Mouse (Mus musculus): Measurements from ENCODE around the gene A930004D18Rik.
"Not testable (repeated sequence)": the region's sequence is repeated elsewhere in the genome, so short reads cannot be mapped to it uniquely, and the experiment has no call there.

GRCm38 (mm10) chr2:17978251-17978650 is 59.3 kb downstream of the A930004D18Rik start:
- not testable (repeated sequence) for TF ChIP-seq CTCF (IDR thresholded peaks at IDR 0.05; ENCODE audit: low read depth, low read length); POLR2A (IDR thresholded peaks at IDR 0.05; ENCODE audit: borderline replicate concordance, low read depth, low read length)
